Mouse (Mus musculus) stomach, embryonic 14.5 days (tissue): ENCODE results near the gene Map2k2. TPM values are rescaled to one million over a fixed set of nuclear protein-coding genes. Genes with fewer than 3 reads are reported as not detected.
"Not testable (repeated sequence)": the region's sequence is repeated elsewhere in the genome, so short reads cannot be mapped to it uniquely, and the experiment has no call there.

ENCODE experiments used
- ATAC-seq: fragments of 200-750 bp; cut with Nextera tagmentation; 2 replicates; pipeline ENCODE4 v1.8.0; 2017; ENCODE audit warnings: low read depth, moderate TSS enrichment; ENCODE audit not compliant: insufficient number of reproducible peaks, insufficient read depth, low FRiP score
- H3K27ac ChIP-seq: fragments of 300-500 bp; sonication (generic); 2 replicates; pipeline ENCODE4 v1.5.1; 2014; ENCODE audit warnings: mild to moderate bottlenecking, low read length, moderate library complexity, mixed read lengths
- H3K27me3 ChIP-seq: fragments of 300-500 bp; sonication (generic); 2 replicates; pipeline ENCODE4 v1.6.1; 2014; ENCODE audit warnings: low read length, control low read depth, mixed read lengths; ENCODE audit not compliant: control insufficient read depth, insufficient read depth
- H3K36me3 ChIP-seq: fragments of 300-500 bp; sonication (generic); 2 replicates; pipeline ENCODE4 v1.6.1; 2014; ENCODE audit warnings: mild to moderate bottlenecking, control low read depth, low read length, moderate library complexity, mixed read lengths; ENCODE audit not compliant: control insufficient read depth, insufficient read depth
- H3K4me1 ChIP-seq: fragments of 300-500 bp; sonication (generic); 2 replicates; pipeline ENCODE4 v1.6.1; 2014; ENCODE audit warnings: low read length, control low read depth, mixed read lengths; ENCODE audit not compliant: control insufficient read depth, insufficient read depth
- H3K4me2 ChIP-seq: fragments of 300-500 bp; sonication (generic); replicated peaks from 2 replicates; pipeline ENCODE4 v1.6.1; 2014; ENCODE audit warnings: low read depth, low read length, control low read depth
- H3K4me3 ChIP-seq: fragments of 300-500 bp; sonication (generic); 2 replicates; pipeline ENCODE4 v1.5.1; 2014; ENCODE audit warnings: low read depth, low read length, control low read depth
- H3K9ac ChIP-seq: fragments of 300-500 bp; sonication (generic); replicated peaks from 2 replicates; pipeline ENCODE4 v1.6.1; 2014; ENCODE audit warnings: low read depth, mild to moderate bottlenecking, control low read depth, low read length, moderate library complexity, mixed read lengths
- H3K9me3 ChIP-seq: fragments of 300-500 bp; sonication (generic); 2 replicates; pipeline ENCODE4 v1.6.1; 2016; ENCODE audit warnings: low read depth, low read length, control low read depth; ENCODE audit not compliant: control insufficient read depth
- WGBS: fragments of 180-500 bp; shearing (Covaris S2); extraction: QIAGEN DNeasy Blood & Tissue Kit; methylation state at CpG from one replicate; pipeline ENCODE4 v1.1.7; 2014; 5-methylcytosine and 5-hydroxymethylcytosine counted together
- polyA plus RNA-seq: library from polyadenylated mRNA; unstranded; fragments of >200 nt; fragmentation: Nextera tagmentation; extraction: Ambion mirVana; gene quantifications from 2 replicates; pipeline ENCODE4 v1.2.1, GENCODE M21; 2014

The Map2k2 gene
- polyA plus RNA-seq, 1 experiment from 2014 or later: 164 TPM

DNA sequence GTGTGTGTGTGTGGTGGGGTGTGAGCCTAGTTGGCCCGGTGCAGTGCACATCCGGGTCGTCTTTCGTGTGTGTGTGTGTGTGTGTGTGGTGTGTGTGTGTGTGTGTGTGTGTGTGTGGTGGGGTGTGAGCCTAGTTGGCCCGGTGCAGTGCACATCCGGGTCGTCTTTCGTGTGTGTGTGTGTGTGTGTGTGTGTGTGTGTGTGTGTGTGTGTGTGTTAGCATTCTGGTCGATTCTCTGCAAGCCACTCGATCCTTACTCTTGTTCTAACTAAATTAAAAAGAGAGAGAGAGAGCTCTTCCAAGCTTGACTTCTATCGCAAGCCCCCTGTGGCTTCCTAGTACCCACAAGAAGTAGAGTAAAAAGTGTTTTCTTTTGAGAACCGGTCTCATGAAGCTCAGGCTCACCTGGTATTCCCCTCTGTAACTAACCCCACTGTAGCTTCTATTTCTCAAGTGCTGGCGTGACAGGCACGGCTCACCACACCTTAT, 63.7 kb downstream of the Map2k2 start:
- not testable (repeated sequence) for H3K36me3 ChIP-seq, H3K27me3 ChIP-seq, ATAC-seq, H3K9ac ChIP-seq, H3K9me3 ChIP-seq, H3K4me3 ChIP-seq
- 21% methylated on average over 14 of the region's 14 CpGs for WGBS
- Histone ChIP-seq H3K27ac (peak overlapping the region; percentile 27; the same call in 1 of the 2 replicates), H3K4me2 (0 out of 2 replicates have a peak overlapping the region, but pooled peaks have one; percentile 10), H3K4me1 (peaks cover 22% of the 10 kb centered on the region)

DNA sequence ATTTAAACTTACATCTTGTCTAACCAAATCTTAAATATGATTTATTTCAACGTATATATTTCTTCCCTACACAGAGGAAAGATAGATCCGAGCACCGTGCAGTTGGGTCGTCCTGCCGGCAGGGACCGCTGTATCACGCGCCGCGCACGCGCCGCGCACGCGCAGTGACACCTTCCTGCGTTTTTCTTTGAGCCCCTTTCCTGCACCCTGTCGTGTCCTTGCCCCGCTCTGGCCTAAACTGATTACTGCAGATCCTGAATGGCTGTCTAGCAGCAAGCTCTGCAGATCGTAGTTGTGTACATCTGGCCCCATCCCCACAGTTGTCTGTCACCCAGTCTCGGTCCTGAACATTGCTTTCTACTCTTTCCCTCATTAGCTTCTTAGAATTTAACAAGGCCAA, 67.4 kb downstream of the Map2k2 start:
- Histone ChIP-seq H3K4me1 (peaks cover 25% of the 10 kb centered on the region), H3K9ac (no peak overlapping the region; the same call in 1 of the 2 replicates), H3K36me3 (peaks cover 9% of the 10 kb centered on the region), H3K4me2 (peak overlapping the region; percentile 29), H3K9me3 (no peaks in the 10 kb centered on the region), H3K27me3 (no peaks in the 10 kb centered on the region), H3K27ac (peak overlapping the region; percentile 90), H3K4me3 (no peak overlapping the region)
- ATAC-seq: no peak
- WGBS: 9% methylated on average over 21 of the region's 21 CpGs

DNA sequence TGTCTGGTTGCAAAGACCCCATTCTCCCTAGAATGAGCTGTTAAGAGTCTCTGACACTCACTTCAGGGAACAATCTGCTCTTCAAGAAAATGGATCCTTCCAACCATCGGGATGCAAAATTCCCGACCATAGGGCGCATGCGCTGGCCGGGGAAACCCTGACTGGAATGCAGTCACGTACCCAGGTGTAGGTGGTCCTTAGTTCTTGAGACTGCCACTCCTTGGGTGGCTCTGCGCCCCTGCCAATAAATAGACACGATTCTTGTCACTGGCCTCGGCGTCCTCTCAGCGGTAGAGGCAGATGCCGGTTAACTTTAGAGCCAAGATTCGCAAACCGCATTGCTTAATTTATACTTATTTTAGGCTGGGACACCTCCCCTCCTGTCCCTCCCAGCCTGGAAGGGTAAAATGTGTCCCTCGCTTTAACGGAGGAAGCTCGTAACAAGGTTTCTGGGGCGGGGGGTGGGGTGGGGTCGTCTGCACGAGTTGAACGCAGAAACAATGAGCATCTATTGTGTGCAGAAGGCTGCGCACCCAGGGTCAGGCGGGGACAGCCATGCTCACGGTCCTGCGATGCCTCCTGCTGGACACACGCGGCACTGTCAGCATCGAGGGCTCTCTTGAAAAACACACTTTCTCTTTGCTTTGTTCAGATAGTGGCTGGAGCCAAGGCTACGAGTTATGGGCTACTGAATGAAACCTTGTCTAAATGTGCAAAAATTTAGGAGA, 69.1 kb downstream of the Map2k2 start:
- Histone ChIP-seq H3K4me3 (peak overlapping the region; percentile 30), H3K27ac (peak overlapping the region; percentile 71; the same call in 1 of the 2 replicates), H3K9me3 (no peaks in the 10 kb centered on the region), H3K36me3 (peaks cover 26% of the 10 kb centered on the region), H3K27me3 (no peaks in the 10 kb centered on the region), H3K4me1 (peaks cover 30% of the 10 kb centered on the region), H3K9ac (no peak overlapping the region; the same call in 1 of the 2 replicates), H3K4me2 (peak overlapping the region; percentile 69)
- ATAC-seq: peak; percentile 57; the same call in 1 of the 2 replicates
- 3% methylated on average over 29 of the region's 29 CpGs for WGBS

DNA sequence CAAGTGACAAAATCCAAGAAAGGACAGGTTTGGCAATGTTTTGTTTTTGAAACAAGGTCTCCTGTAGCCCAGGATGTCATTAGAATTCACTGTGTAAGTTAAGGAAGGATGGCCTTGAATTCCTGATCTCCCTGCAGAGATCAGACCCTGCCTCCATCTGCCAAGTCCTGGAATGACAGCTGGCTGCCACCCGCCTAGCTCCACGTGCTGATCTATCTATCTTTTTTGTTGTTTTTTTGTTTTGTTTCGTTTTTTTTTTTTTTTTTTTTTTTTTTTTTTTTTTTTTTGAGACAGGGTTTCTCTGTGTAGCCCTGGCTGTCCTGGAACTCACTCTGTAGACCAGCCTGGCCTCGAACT, 69.6 kb downstream of the Map2k2 start:
- H3K4me1 ChIP-seq: peaks cover 30% of the 10 kb centered on the region
- not testable (repeated sequence) for H3K27ac ChIP-seq, H3K9ac ChIP-seq, H3K27me3 ChIP-seq, H3K4me3 ChIP-seq, ATAC-seq, H3K9me3 ChIP-seq
- H3K36me3 ChIP-seq: peaks cover 31% of the 10 kb centered on the region
- peak overlapping the region; percentile 69; the same call in 1 of the 2 replicates for H3K4me2 ChIP-seq
- 11% methylated on average over 4 of the region's 4 CpGs for WGBS

DNA sequence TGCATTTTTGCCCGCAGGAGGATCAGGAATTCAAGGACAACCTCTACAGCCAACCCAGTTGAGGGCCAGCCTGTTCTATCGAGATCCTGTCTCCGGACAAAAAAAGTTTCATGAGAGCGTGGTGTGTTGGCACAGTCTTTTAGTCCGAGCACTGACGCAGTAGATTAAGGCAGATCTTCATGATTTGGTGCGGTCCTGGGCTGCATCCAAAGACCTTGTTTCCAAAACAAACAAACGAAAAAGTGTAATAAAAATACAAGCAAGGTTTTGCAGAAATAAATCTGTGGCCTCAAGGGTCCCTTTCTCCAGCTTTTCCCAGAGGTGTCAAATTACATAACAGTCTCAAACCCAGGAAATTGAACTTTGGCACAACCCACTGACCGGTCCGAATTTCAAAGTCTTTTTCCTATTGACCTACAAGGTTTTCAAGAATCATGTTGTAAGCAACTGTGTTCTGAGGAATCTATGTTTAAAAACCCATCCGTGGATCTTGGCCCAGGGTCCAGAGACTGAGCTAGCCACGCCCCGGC, 70.3 kb downstream of the Map2k2 start:
- WGBS: 4% methylated on average over 13 of the region's 13 CpGs
- Histone ChIP-seq H3K9me3 (no peaks in the 10 kb centered on the region), H3K27ac (peak overlapping the region; percentile 69), H3K36me3 (peaks cover 38% of the 10 kb centered on the region), H3K27me3 (no peaks in the 10 kb centered on the region), H3K4me2 (peak overlapping the region; percentile 37), H3K4me1 (peaks cover 30% of the 10 kb centered on the region), H3K4me3 (peak overlapping the region; percentile 100), H3K9ac (no peak overlapping the region)
- 0 out of 2 replicates have a peak, but pooled peaks have one; percentile 1 for ATAC-seq

DNA sequence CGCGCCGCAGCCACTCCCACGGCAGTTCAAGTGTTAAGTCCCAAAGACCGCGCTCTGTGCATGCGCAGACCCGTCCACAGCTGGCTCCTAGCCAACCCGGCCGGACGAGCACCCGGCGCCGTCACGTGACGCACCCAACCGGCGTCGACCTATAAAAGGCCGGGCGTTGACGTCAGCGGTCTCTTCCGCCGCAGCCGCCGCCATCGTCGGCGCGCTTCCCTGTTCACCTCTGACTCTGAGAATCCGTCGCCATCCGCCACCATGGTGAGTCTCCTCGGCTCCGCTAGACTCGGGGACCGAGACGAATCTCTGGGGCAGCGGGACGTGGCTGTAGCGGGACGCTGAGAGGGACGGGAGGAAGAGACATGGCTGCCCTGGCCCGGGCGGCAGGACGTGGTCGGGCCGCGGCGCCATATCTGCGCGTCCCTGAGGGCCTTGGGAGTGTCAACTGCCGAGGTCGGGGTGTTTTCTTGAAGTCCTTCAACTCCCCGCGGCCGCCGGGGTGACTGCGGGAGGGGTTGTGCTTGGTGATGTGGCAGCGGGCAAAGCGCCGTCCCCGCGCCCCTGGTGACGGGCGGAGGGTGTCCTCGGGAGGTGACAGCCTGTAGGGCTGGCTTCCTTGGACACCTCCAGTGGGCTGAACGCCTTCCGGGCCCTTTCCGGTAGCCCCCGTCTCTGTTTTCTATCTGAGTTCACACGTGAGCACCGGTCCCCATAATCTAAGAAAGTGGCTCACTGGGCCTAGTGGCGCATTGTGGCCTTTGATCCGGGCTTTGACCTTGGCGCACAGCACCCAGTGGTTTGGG, 71.0 kb downstream of the Map2k2 start, which contains the start of gene Eef2:
Eef2 (plus strand) TSS at position 166 of the 806 bp plus-strand sequence.
- Histone ChIP-seq H3K4me2 (peak within 1 kb of the TSS; percentile 92), H3K9ac (peak within 1 kb of the TSS; percentile 99), H3K36me3 (peaks cover 45% of the 10 kb centered on the region), H3K27ac (peak within 1 kb of the TSS; percentile 92), H3K27me3 (no peaks in the 10 kb centered on the region), H3K9me3 (no peaks in the 10 kb centered on the region), H3K4me3 (peak within 1 kb of the TSS; percentile 100), H3K4me1 (peaks cover 30% of the 10 kb centered on the region)
- 0% methylated on average over 77 of the region's 77 CpGs for WGBS
- ATAC-seq: peak; percentile 83

DNA sequence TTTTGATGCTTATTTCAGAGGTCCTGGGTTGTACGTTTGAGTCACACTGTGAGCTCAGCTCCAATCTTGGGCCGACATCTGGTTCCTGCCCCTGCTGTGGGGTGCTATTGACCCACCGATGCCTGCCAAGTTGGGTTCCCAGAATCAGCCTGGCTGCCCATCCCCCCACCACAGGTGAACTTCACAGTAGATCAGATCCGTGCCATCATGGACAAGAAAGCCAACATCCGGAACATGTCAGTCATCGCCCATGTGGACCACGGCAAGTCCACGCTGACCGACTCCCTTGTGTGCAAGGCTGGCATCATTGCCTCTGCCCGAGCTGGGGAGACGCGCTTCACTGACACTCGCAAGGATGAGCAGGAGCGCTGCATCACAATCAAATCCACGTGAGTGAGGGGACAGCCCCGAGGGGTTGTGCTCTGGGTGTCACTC, 71.8 kb downstream of the Map2k2 start:
- peak overlapping the region; percentile 100 for H3K4me3 ChIP-seq
- peak overlapping the region; percentile 92 for H3K4me2 ChIP-seq
- peaks cover 52% of the 10 kb centered on the region for H3K36me3 ChIP-seq
- H3K4me1 ChIP-seq: peaks cover 30% of the 10 kb centered on the region
- peak overlapping the region; percentile 92 for H3K27ac ChIP-seq
- H3K9ac ChIP-seq: peak overlapping the region; percentile 99
- H3K27me3 ChIP-seq: no peaks in the 10 kb centered on the region
- H3K9me3 ChIP-seq: no peaks in the 10 kb centered on the region
- no peak for ATAC-seq
- WGBS: 13% methylated on average over 16 of the region's 16 CpGs
